Mouse (Mus musculus): ENCODE data around the gene Atxn1.

Atxn1 gene

GRCm38 (mm10) chr13:45577366-45577765 lies 387.4 kb downstream of the Atxn1 start:
- DNase-seq (ENCODE audit: low read depth, low spot score), result no peak

- peak; percentile 86 for DNase-seq (ENCODE audit: low read depth, low spot score)
Observed at GRCm38 (mm10) chr13:45576185-45576584, 388.6 kb downstream of the Atxn1 start.

GRCm38 (mm10) chr13:45572768-45573167 lies 392.0 kb downstream of the Atxn1 start:
- no peak for DNase-seq (ENCODE audit: low read depth, low spot score)

- DNase-seq (ENCODE audit: low read depth, low spot score), result peak; percentile 56
Observed at GRCm38 (mm10) chr13:45571795-45572262, 393.0 kb downstream of the Atxn1 start.

GRCm38 (mm10) chr13:45569932-45570331 lies 394.9 kb downstream of the Atxn1 start:
- no peak for DNase-seq (ENCODE audit: low read depth, low spot score)

- DNase-seq (ENCODE audit: low read depth, low spot score), result no peak
Observed at GRCm38 (mm10) chr13:45564946-45565345, 399.9 kb downstream of the Atxn1 start.

- DNase-seq (ENCODE audit: low read depth, low spot score), result peak; percentile 29
Observed at GRCm38 (mm10) chr13:45562011-45562410, 402.8 kb downstream of the Atxn1 start.

- no peak for DNase-seq (ENCODE audit: low read depth, low spot score)
Observed at GRCm38 (mm10) chr13:45560543-45560942, 404.3 kb downstream of the Atxn1 start.

- DNase-seq (ENCODE audit: low read depth, low spot score), result no peak
Observed at GRCm38 (mm10) chr13:45559258-45559657, 405.6 kb downstream of the Atxn1 start.

GRCm38 (mm10) chr13:45558367-45558766 lies 406.4 kb downstream of the Atxn1 start:
- no peak for DNase-seq (ENCODE audit: low read depth, low spot score)

GRCm38 (mm10) chr13:45553674-45554073 lies 411.1 kb downstream of the Atxn1 start:
- DNase-seq (ENCODE audit: low read depth, low spot score), result no peak

- DNase-seq (ENCODE audit: low read depth, low spot score), result no peak
Observed at GRCm38 (mm10) chr13:45547549-45547948, 417.3 kb downstream of the Atxn1 start.

- DNase-seq (ENCODE audit: low read depth, low spot score), result no peak
Observed at GRCm38 (mm10) chr13:45546946-45547345, 417.9 kb downstream of the Atxn1 start.

GRCm38 (mm10) chr13:45545974-45546373 lies 418.8 kb downstream of the Atxn1 start:
- no peak for DNase-seq (ENCODE audit: low read depth, low spot score)

- peak; percentile 81 for DNase-seq (ENCODE audit: low read depth, low spot score)
Observed at GRCm38 (mm10) chr13:45539205-45539568, 425.6 kb downstream of the Atxn1 start.

- peak; percentile 91 for DNase-seq (ENCODE audit: low read depth, low spot score)
Observed at GRCm38 (mm10) chr13:45538532-45539204, 426.1 kb downstream of the Atxn1 start.

- no peak for DNase-seq (ENCODE audit: low read depth, low spot score)
Observed at GRCm38 (mm10) chr13:45538091-45538490, 426.7 kb downstream of the Atxn1 start.

GRCm38 (mm10) chr13:45537110-45537509 lies 427.7 kb downstream of the Atxn1 start:
- peak; percentile 77 for DNase-seq (ENCODE audit: low read depth, low spot score)

GRCm38 (mm10) chr13:45535731-45536453 lies 428.9 kb downstream of the Atxn1 start:
- no peak for DNase-seq (ENCODE audit: low read depth, low spot score)

GRCm38 (mm10) chr13:45530754-45531153 lies 434.1 kb downstream of the Atxn1 start:
- peak; percentile 72 for DNase-seq (ENCODE audit: low read depth, low spot score)

- no peak for DNase-seq (ENCODE audit: low read depth, low spot score)
Observed at GRCm38 (mm10) chr13:45528787-45529186, 436.0 kb downstream of the Atxn1 start.

- no peak for DNase-seq (ENCODE audit: low read depth, low spot score)
Observed at GRCm38 (mm10) chr13:45527232-45527964, 437.4 kb downstream of the Atxn1 start.

Data from skeletal muscle tissue, adult 2 months (tissue).